Mouse (Mus musculus) frontal cortex, postnatal 10 days (tissue): ENCODE measurements around the gene C530008M17Rik.

ENCODE experiments used
- DNase-seq, 2 experiments: peaks; one replicate each; pipeline ENCODE4 v3.0.0; 2022; ENCODE audit warnings: low spot score in 2 of 2, mixed read lengths in 1 of 2

Gene C530008M17Rik

GRCm38 (mm10) chr5:76656212-76656611 is at the start of gene C530008M17Rik:
Gene C530008M17Rik, plus strand, starts transcription at chr5:76656512.
- no peak for DNase-seq

- DNase-seq = no peak
Measured at GRCm38 (mm10) chr5:76609702-76610370, 46.5 kb upstream of the C530008M17Rik start.

- DNase-seq = no peak
Measured at GRCm38 (mm10) chr5:76612867-76613499, 43.3 kb upstream of the C530008M17Rik start.

GRCm38 (mm10) chr5:76615276-76615675 is 41.0 kb upstream of the C530008M17Rik start:
- no peak for DNase-seq

- DNase-seq = no peak
Measured at GRCm38 (mm10) chr5:76616196-76616747, 40.0 kb upstream of the C530008M17Rik start.

- DNase-seq = no peak
Measured at GRCm38 (mm10) chr5:76618750-76619149, 37.6 kb upstream of the C530008M17Rik start.

GRCm38 (mm10) chr5:76623759-76624158 is 32.6 kb upstream of the C530008M17Rik start:
- no peak for DNase-seq

- DNase-seq = no peak
Measured at GRCm38 (mm10) chr5:76627770-76628169, 28.5 kb upstream of the C530008M17Rik start.

- no peak for DNase-seq
Measured at GRCm38 (mm10) chr5:76634012-76634411, 22.3 kb upstream of the C530008M17Rik start.

- no peak for DNase-seq
Measured at GRCm38 (mm10) chr5:76635592-76635991, 20.7 kb upstream of the C530008M17Rik start.

GRCm38 (mm10) chr5:76642076-76642475 is 14.2 kb upstream of the C530008M17Rik start:
- no peak for DNase-seq

GRCm38 (mm10) chr5:76644234-76644633 is 12.1 kb upstream of the C530008M17Rik start:
- DNase-seq = no peak

GRCm38 (mm10) chr5:76645091-76645868 is 11.0 kb upstream of the C530008M17Rik start:
- DNase-seq = no peak

- DNase-seq = no peak
Measured at GRCm38 (mm10) chr5:76649897-76650296, 6.4 kb upstream of the C530008M17Rik start.

- no peak for DNase-seq
Measured at GRCm38 (mm10) chr5:76651151-76651725, 5.1 kb upstream of the C530008M17Rik start.

- peak; percentile 24 to 67 for DNase-seq
Measured at GRCm38 (mm10) chr5:76657245-76658083, 1.2 kb downstream of the C530008M17Rik start.

GRCm38 (mm10) chr5:76658084-76658934 is 2.0 kb downstream of the C530008M17Rik start:
- peak in 1 of 2 experiments; percentile 46 for DNase-seq

GRCm38 (mm10) chr5:76659958-76660635 is 3.8 kb downstream of the C530008M17Rik start:
- no peak for DNase-seq

- no peak for DNase-seq
Measured at GRCm38 (mm10) chr5:76661310-76661709, 5.0 kb downstream of the C530008M17Rik start.
